Mouse (Mus musculus) heart, adult 8-10 months (tissue): ENCODE measurements around the gene Chic1. TPM values are rescaled to one million over a fixed set of nuclear protein-coding genes. Genes with fewer than 3 reads are reported as not detected.

ENCODE experiments used
- DNase-seq: peaks from one replicate; pipeline ENCODE4 v3.0.0; 2022; ENCODE audit warnings: low spot score
- total RNA-seq, 4 experiments: library from RNA; stranded (reverse); gene quantifications; 2 replicates each; pipeline ENCODE4 v1.2.4; 2022

Gene Chic1
- total RNA-seq, 4 experiments from 2014 or later, result 0.62 to 0.94 (median 0.67) TPM

- no peak for DNase-seq
Observed at GRCm38 (mm10) chrX:103432293-103432692, 76.0 kb downstream of the Chic1 start.

DNA sequence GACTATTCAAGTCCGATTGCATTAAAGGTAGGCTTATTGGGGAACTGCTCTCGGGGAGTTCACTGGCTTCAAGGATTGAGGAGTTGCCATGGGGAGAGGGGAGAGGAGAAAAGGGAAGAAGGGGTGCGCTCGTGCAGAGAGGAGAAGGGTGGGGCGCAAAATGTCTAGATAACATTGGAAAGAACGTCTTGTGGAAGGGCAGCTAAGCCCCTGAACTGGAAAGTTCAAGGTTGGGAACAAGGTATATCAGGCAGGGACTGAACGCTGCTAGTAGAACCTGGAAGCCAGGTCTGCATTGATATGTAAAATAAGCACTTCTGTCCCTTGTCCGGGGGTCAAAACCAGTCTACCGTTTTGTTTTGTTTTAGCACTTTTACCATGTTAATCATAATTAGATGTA lies 81.7 kb downstream of the Chic1 start:
- DNase-seq, result no peak

- DNase-seq, result peak; percentile 26
Observed at GRCm38 (mm10) chrX:103440803-103441202, 84.5 kb downstream of the Chic1 start.

DNA sequence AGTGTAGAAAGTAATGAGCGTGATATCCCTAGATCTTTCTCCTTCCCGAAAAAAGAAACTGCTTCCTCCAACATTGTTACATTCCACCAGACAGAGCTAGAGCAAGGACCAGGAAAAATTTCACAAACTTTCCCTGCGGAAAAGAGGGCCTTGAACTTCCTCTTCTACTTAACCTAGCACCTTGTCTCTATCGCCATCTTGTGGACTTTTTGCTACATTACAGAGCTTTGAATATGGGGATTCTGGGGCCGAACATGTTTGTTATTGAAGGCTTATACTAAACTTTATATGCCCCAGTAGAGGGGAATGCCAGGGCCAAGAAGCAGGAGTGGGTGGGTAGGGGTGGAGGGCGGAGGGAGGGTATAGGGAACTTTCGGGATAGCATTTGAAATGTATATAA lies 87.5 kb downstream of the Chic1 start:
- peak; percentile 4 for DNase-seq

Other genes starting within 250 kb of the Chic1 start
- not detected for gene Nap1l2, start 169.8 kb upstream of the Chic1 start, total RNA-seq
- gene Cdx4, start 35.1 kb upstream of the Chic1 start, total RNA-seq, result not detected
- not detected for gene Tsx, start 58.0 kb downstream of the Chic1 start, total RNA-seq
- not detected for gene Gm26992, start 65.5 kb downstream of the Chic1 start, total RNA-seq